Mouse (Mus musculus): ENCODE results near the gene Olfr518. TPM values are rescaled to one million over a fixed set of nuclear protein-coding genes. Genes with fewer than 3 reads are reported as not detected.
A peak's percentile ranks its signal among the peaks of the same experiment; 100 is the strongest.

Olfr518 gene
- polyA plus RNA-seq (2015; fragmentation: Nextera tagmentation; extraction: Ambion mirVana): not detected in 2 replicates

- H3K27ac ChIP-seq: no peak within 1 kb of the TSS
- H3K9me3 ChIP-seq: no peaks in the 10 kb centered on the region
- H3K36me3 ChIP-seq: no peaks in the 10 kb centered on the region
- no peak within 1 kb of the TSS for H3K4me2 ChIP-seq
- no peaks in the 10 kb centered on the region for H3K27me3 ChIP-seq (replicated peaks)
- ATAC-seq (ENCODE audit: insufficient read depth, low FRiP score, low read depth): no peak
- H3K9ac ChIP-seq: no peak within 1 kb of the TSS
- H3K4me3 ChIP-seq (replicated peaks): no peak within 1 kb of the TSS
- no peaks in the 10 kb centered on the region for H3K4me1 ChIP-seq
- 73% methylated on average over 4 of the region's 4 CpGs for WGBS
Measured at GRCm38 (mm10) chr7:108884906-108885305, at the start of gene Olfr518. Olfr518 (minus strand) TSS chr7:108885006.

- peak; percentile 98 for ATAC-seq (ENCODE audit: insufficient read depth, low FRiP score, low read depth)
- Histone ChIP-seq H3K4me3 (replicated peaks) (peak within 1 kb of the TSS; percentile 99), H3K27me3 (replicated peaks) (no peaks in the 10 kb centered on the region), H3K9me3 (no peaks in the 10 kb centered on the region), H3K9ac (peak within 1 kb of the TSS; percentile 96), H3K4me2 (peak within 1 kb of the TSS; percentile 78), H3K27ac (peak within 1 kb of the TSS; percentile 84), H3K4me1 (peaks cover 8% of the 10 kb centered on the region), H3K36me3 (peaks cover 13% of the 10 kb centered on the region)
- 2% methylated on average over 50 of the region's 50 CpGs for WGBS
Measured at GRCm38 (mm10) chr7:108933794-108934731, 49.3 kb upstream of the Olfr518 start, which contains the start of gene Eif3f. Eif3f (plus strand) TSS chr7:108934417.

- Histone ChIP-seq H3K27ac (no peak within 1 kb of the TSS), H3K9me3 (no peaks in the 10 kb centered on the region), H3K4me1 (no peaks in the 10 kb centered on the region), H3K36me3 (no peaks in the 10 kb centered on the region), H3K4me2 (no peak within 1 kb of the TSS), H3K4me3 (replicated peaks) (no peak within 1 kb of the TSS), H3K27me3 (replicated peaks) (no peaks in the 10 kb centered on the region), H3K9ac (no peak within 1 kb of the TSS)
- no peak for ATAC-seq (ENCODE audit: insufficient read depth, low FRiP score, low read depth)
- 70% methylated on average over 6 of the region's 6 CpGs for WGBS
Measured at GRCm38 (mm10) chr7:108929726-108930393, 45.1 kb upstream of the Olfr518 start, which contains the start of gene Nlrp10. Nlrp10 (minus strand) TSS chr7:108930178.

GRCm38 (mm10) chr7:108928280-108929188 lies 43.7 kb upstream of the Olfr518 start:
- Histone ChIP-seq H3K36me3 (no peaks in the 10 kb centered on the region), H3K27me3 (replicated peaks) (no peaks in the 10 kb centered on the region), H3K9ac (no peak overlapping the region), H3K9me3 (no peaks in the 10 kb centered on the region), H3K4me3 (replicated peaks) (no peak overlapping the region), H3K4me1 (no peaks in the 10 kb centered on the region), H3K4me2 (no peak overlapping the region), H3K27ac (no peak overlapping the region)
- no peak for ATAC-seq (ENCODE audit: insufficient read depth, low FRiP score, low read depth)
- 74% methylated on average over 11 of the region's 11 CpGs for WGBS

DNA sequence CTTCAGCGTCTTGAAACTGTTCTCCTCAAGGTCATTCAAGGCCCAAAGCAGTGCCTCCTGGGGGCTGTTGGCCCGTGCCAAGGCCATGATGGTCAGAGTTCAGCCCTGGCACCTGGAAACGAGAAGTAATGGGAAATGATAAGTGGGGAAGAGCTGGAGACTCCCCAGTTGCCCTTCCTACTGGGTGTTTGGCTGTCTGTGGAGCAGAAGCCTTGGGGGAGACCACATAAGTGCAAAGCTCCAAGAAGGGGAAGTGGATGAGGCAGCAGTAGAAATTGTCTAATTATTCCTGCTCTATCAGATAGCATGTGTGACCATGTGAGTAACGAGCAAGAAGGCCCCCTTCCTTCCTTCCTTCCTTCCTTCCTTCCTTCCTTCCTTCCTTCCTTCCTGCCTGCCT lies 42.2 kb upstream of the Olfr518 start:
- WGBS: 75% methylated on average over 4 of the region's 4 CpGs
- ATAC-seq (ENCODE audit: insufficient read depth, low FRiP score, low read depth): no peak
- H3K27me3 ChIP-seq (replicated peaks): no peaks in the 10 kb centered on the region
- no peak overlapping the region for H3K4me3 ChIP-seq (replicated peaks)
- no peak overlapping the region for H3K4me2 ChIP-seq
- H3K4me1 ChIP-seq: no peaks in the 10 kb centered on the region
- H3K9ac ChIP-seq: no peak overlapping the region
- H3K9me3 ChIP-seq: no peaks in the 10 kb centered on the region
- H3K27ac ChIP-seq: no peak overlapping the region
- no peaks in the 10 kb centered on the region for H3K36me3 ChIP-seq

GRCm38 (mm10) chr7:108903969-108904368 lies 19.2 kb upstream of the Olfr518 start:
- 68% methylated on average over 2 of the region's 2 CpGs for WGBS
- Histone ChIP-seq H3K4me1 (no peaks in the 10 kb centered on the region), H3K27ac (no peak overlapping the region), H3K36me3 (no peaks in the 10 kb centered on the region), H3K4me3 (replicated peaks) (no peak overlapping the region), H3K9me3 (no peaks in the 10 kb centered on the region), H3K9ac (no peak overlapping the region), H3K27me3 (replicated peaks) (no peaks in the 10 kb centered on the region), H3K4me2 (no peak overlapping the region)
- ATAC-seq (ENCODE audit: insufficient read depth, low FRiP score, low read depth): no peak

GRCm38 (mm10) chr7:108894320-108894719 lies 9.5 kb upstream of the Olfr518 start, which contains the start of gene Olfr519:
Olfr519 (minus strand) TSS chr7:108894420.
- no peak for ATAC-seq (ENCODE audit: insufficient read depth, low FRiP score, low read depth)
- H3K4me3 ChIP-seq (replicated peaks): no peak within 1 kb of the TSS
- H3K36me3 ChIP-seq: no peaks in the 10 kb centered on the region
- no peak within 1 kb of the TSS for H3K9ac ChIP-seq
- H3K27ac ChIP-seq: no peak within 1 kb of the TSS
- no peaks in the 10 kb centered on the region for H3K4me1 ChIP-seq
- no peaks in the 10 kb centered on the region for H3K27me3 ChIP-seq (replicated peaks)
- WGBS: 84% methylated on average over 5 of the region's 5 CpGs
- H3K4me2 ChIP-seq: no peak within 1 kb of the TSS
- no peaks in the 10 kb centered on the region for H3K9me3 ChIP-seq

DNA sequence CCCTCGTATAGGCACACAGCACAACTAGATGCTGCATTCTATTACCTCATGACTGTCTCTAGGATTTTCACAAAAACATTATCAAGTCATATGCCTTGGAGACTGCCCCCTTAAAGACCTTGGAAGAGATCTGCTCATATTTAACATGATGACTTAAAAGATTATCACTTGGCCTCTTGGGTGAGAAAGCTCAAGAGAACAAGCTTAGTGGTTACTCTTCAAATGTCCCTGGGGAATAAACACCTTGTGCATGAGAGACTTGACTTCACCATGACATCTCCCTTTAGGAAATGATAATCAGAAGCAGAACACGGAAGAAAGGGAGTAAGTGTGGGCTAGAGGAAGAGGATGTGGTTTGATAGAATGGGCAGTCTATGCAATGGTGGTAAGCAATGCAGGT lies 12.5 kb downstream of the Olfr518 start, which contains the start of gene Olfr517:
Olfr517 (minus strand) TSS at position 101 of the 400 bp plus-strand sequence.
- no peak within 1 kb of the TSS for H3K9ac ChIP-seq
- H3K4me1 ChIP-seq: no peaks in the 10 kb centered on the region
- ATAC-seq (ENCODE audit: insufficient read depth, low FRiP score, low read depth): no peak
- WGBS: 64% methylated on average over 2 of the region's 2 CpGs
- no peaks in the 10 kb centered on the region for H3K36me3 ChIP-seq
- no peak within 1 kb of the TSS for H3K4me3 ChIP-seq (replicated peaks)
- no peak within 1 kb of the TSS for H3K27ac ChIP-seq
- no peaks in the 10 kb centered on the region for H3K27me3 ChIP-seq (replicated peaks)
- H3K9me3 ChIP-seq: no peaks in the 10 kb centered on the region
- H3K4me2 ChIP-seq: no peak within 1 kb of the TSS

DNA sequence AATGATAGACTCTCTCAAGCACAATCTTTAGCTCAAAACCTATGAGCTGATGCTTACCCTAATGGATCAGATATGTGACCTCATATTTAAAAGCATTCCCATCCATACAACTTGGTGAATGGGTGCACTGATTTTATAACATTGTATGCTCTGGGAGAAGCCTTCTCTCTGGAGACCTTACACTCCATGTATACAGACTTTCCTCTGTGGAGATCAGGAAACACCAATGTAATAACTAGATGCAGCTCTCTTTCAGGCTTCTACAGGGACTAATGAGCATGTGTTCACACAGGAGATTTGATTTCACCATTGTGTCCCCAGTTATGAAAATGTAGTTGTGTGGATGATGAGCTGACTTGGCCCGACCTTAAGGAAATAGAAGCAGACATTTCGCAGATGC lies 34.4 kb downstream of the Olfr518 start, which contains the start of gene Olfr516:
Olfr516 (minus strand) TSS at position 101 of the 400 bp plus-strand sequence.
- no peaks in the 10 kb centered on the region for H3K9me3 ChIP-seq
- no peaks in the 10 kb centered on the region for H3K36me3 ChIP-seq
- H3K4me3 ChIP-seq (replicated peaks): no peak within 1 kb of the TSS
- no peak for ATAC-seq (ENCODE audit: insufficient read depth, low FRiP score, low read depth)
- WGBS: 77% methylated on average over 2 of the region's 2 CpGs
- H3K9ac ChIP-seq: no peak within 1 kb of the TSS
- no peak within 1 kb of the TSS for H3K27ac ChIP-seq
- H3K27me3 ChIP-seq (replicated peaks): no peaks in the 10 kb centered on the region
- no peak within 1 kb of the TSS for H3K4me2 ChIP-seq
- no peaks in the 10 kb centered on the region for H3K4me1 ChIP-seq
